Mouse (Mus musculus): Measurements from ENCODE around the gene Cped1.
"Not testable (repeated sequence)": the region's sequence is repeated elsewhere in the genome, so short reads cannot be mapped to it uniquely, and the experiment has no call there.

The Cped1 gene

DNA sequence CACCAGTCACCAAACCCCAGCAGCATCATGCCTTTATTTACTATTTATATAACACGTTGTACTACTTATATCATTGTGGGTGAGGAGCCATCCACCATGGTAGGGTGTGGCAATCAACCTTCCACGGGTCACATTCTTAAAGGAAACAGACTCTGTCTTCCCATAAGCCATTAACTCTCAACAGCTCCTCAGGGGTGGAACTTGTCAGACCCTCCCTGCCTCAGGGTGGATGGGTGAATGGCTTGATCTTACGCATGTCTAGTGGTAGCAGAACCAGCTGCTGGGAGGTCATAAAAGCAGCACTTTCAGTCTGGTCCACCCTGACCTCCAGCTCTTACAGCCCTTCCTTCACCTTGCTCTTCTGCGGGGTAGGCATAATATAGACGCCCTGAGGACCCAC lies 100.3 kb downstream of the Cped1 start:
- no peak for DNase-seq (ENCODE audit: low read depth, low spot score)

- DNase-seq (ENCODE audit: low read depth, low spot score): no peak
Measured at GRCm38 (mm10) chr6:22088346-22089064, 102.8 kb downstream of the Cped1 start.

GRCm38 (mm10) chr6:22091773-22092172 lies 106.1 kb downstream of the Cped1 start:
- DNase-seq (ENCODE audit: low read depth, low spot score): no peak

GRCm38 (mm10) chr6:22093792-22094191 lies 108.1 kb downstream of the Cped1 start:
- DNase-seq (ENCODE audit: low read depth, low spot score): no peak

DNA sequence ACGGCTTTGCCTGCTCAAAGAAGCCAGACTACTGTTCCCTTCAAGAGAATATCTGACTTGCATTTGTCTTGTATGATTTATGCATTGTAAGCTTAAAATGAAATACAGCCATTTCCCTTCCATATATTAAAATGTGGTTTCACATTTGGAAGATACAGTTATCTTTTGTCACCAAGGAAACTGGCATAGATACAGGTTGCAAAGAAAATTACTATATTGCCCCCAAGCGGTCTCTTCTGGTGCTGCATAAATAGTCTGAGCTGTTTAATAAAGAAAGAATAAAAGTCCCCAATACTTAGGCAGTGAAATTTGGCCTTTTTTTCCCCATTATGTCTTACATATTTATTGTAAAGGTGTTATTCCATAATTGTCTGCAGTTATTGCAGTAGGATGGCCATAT lies 112.0 kb downstream of the Cped1 start:
- peak; percentile 3 for DNase-seq (ENCODE audit: low read depth, low spot score)

GRCm38 (mm10) chr6:22099832-22100231 lies 114.1 kb downstream of the Cped1 start:
- no peak for DNase-seq (ENCODE audit: low read depth, low spot score)

DNA sequence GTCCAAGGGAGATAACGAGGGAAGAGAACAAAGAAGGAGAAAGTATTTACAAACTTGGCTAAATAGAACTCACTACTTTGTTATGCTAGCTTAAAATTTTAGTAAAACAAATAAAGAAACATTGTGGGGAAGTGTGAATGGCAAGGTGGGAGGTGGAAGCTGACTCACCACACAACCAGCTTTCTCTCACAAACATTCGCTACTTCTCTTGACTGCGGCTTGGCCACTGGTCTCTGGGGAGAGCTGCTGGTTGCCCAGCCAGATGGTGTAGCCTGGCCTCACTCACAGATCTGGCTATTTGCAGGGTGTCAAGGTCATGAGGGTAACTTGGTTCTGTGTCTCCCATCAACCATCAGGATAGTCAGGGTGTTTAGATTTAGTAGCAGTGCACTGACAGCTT lies 116.2 kb downstream of the Cped1 start:
- DNase-seq (ENCODE audit: low read depth, low spot score): no peak

GRCm38 (mm10) chr6:22102752-22103151 lies 117.0 kb downstream of the Cped1 start:
- DNase-seq (ENCODE audit: low read depth, low spot score): no peak

GRCm38 (mm10) chr6:22103713-22104112 lies 118.0 kb downstream of the Cped1 start:
- no peak for DNase-seq (ENCODE audit: low read depth, low spot score)

DNA sequence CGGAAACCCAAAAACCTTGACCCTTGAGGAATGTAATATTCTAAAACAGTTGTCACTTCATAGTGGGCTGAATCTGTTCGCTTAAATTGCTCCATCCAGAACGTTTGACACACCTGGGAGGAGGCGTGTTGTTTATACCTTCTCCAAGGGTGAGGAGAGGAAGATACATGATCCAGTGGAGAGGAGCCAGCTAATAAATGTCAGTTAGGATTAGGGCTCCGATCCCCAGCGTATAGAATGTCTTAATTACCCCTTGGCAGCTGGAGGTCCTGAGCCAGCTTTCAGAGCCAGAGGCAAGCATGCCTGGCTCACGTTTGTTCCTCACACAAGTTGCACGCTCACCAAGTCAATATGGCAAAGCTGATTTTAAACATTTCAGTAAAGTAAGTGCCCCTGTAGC lies 118.5 kb downstream of the Cped1 start:
- no peak for DNase-seq (ENCODE audit: low read depth, low spot score)

- no peak for DNase-seq (ENCODE audit: low read depth, low spot score)
Measured at GRCm38 (mm10) chr6:22114079-22114478, 128.4 kb downstream of the Cped1 start.

DNA sequence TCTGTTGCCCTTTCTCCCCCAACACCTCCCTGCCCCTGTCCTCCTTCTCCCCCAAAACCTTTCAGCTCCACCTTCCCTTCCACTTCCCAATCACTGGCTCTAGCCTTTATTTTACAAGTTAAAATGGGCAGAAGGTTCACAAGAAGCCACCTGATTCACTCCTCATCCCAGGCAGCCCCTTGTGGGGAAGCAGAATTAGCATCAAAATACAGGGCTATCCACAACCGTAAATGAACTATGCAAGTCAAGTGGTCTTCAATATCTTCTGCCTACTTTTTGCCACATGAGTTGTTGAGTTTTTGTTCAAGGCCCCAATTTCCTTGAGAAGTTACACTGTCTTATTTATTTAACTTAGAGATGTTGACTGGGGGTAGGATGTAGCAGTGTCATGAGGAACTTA lies 131.0 kb downstream of the Cped1 start:
- DNase-seq (ENCODE audit: low read depth, low spot score): no peak

GRCm38 (mm10) chr6:22122080-22122479 lies 136.4 kb downstream of the Cped1 start:
- peak; percentile 49 for DNase-seq (ENCODE audit: low read depth, low spot score)

DNA sequence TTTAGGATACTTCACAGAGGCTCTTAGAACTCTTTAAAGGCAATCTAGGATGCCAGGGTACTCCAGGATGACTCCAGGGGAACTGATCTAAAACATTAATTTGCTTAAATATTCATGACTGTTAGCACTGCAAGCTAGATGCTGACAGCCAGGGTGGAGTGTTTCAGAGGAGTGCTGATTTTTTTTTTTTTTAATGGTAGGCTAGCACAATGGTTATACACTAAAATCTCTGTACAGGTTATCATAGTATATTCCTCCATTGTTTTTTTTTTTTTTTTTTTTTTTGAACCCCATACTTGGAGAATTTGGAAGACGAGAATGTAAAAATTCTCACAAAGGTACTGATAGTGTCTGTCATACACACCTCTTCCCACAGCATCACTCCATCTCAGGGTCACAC lies 137.0 kb downstream of the Cped1 start:
- no peak for DNase-seq (ENCODE audit: low read depth, low spot score)

DNA sequence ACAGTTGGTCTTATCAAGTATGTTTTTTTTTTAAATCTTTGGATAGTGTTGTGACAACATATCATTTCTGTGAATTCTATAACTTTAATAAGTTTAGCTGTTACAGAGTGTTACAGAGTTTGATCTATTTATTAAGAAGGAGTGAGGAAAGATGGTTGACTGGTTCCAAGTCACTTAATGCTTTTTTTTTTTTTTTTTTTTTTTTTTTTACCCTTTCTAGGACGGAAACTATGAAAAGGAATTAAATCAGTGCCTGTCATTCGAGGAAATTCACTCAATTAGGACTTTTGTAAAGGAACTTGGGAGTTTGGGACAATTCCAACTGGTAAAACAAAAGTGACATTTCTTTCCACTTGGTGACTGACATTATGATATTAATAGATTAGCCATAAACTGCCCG lies 137.6 kb downstream of the Cped1 start:
- DNase-seq (ENCODE audit: low read depth, low spot score): no peak

- DNase-seq (ENCODE audit: low read depth, low spot score): not testable (repeated sequence)
Measured at GRCm38 (mm10) chr6:22124575-22125330, 139.0 kb downstream of the Cped1 start.

GRCm38 (mm10) chr6:22135038-22135631 lies 149.4 kb downstream of the Cped1 start:
- DNase-seq (ENCODE audit: low read depth, low spot score): peak; percentile 7

DNA sequence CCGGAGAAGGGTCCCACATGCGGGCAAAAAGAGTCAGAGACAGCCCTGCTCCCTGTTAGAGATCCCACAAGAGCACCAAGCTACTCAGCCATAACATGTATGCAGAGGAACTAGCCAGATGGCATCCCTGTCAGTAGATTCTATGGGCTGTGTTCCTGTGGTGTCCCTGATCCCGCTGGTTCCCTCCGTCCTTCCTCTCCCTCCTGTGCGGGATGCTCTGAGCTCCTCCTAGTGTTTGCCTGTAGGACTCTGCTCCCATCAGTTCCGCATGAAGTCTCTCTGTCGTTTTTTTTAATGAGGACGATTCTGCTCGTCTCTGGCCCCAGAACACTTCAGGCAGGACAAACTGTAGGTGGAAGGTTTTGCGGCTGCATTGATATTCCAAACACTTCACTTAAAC lies 151.1 kb downstream of the Cped1 start:
- DNase-seq (ENCODE audit: low read depth, low spot score): no peak

DNA sequence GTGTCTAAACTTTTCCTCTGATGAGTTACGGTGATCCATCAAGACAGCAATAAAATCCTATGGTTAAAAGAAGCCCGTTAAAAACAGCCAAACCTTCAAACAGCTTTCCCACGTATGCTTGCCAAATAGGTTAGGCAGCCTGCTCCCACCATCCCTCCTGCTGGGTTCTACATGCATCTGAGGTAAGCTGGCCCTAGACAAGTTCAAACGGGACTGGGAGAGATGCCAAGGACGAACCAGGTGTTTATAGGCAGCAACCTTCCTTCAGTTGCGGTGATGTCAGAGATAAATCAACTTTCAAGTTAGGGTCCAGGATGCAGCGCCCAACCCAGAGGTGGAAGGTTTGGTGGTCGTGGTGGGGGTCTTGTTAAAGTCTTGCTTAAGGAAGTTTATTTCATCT lies 155.1 kb downstream of the Cped1 start:
- no peak for DNase-seq (ENCODE audit: low read depth, low spot score)

DNA sequence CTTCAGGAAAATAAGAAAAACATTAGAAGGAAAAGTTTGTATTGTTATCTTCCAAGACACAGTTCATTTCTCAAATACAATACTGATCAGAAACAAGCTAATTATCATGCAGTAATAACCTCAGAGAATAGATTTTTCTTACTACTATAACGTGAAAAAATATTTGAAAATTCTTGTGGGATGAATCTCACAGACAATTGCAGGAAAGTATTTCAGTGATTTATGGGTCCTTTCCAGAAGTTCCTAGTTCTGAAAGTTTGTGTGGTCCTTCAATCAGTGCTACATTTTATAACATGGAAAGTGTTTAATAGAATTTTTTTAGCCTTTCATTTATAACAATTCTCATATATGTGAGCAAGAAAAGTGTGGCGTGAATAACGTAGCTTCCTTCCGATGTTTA lies 161.5 kb downstream of the Cped1 start:
- DNase-seq (ENCODE audit: low read depth, low spot score): no peak

DNA sequence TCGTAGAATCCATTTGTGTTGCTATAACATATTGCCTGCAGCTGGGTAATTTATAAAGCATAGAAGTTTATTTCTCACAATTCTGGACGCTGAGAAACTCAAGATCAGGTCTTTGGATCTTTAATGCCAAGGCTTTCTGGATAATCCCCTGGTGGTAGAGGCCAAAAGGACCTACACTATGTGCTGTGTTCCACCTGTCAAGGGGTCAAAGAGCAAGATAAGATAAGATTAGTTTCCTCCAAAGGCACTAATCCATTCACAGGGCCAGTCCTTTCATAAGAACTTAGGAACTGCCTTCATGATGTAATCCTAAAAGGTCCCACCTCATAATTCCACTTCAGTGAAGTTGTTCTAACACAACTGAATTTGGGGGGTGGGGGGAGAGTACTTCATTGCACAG lies 162.8 kb downstream of the Cped1 start:
- no peak for DNase-seq (ENCODE audit: low read depth, low spot score)

DNA sequence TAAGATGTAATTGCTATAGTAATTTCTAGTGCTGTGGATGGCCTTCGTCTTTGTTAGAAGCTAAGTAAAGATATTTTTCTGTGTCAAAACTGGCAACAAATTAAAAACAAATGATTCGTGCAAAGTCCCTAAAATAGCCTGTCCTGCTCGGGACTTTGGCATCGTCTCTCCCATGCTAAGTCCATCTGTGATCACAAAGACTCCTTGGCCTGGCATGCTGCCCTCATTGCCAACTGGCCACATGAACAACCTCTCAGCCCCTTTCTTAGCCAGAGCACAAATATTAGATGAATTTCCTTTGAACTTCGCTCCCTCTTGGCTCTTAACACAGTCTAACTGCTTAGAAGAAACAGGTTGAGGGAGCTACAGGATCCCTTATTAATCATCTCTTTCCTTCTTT lies 171.7 kb downstream of the Cped1 start:
- no peak for DNase-seq (ENCODE audit: low read depth, low spot score)

- no peak for DNase-seq (ENCODE audit: low read depth, low spot score)
Measured at GRCm38 (mm10) chr6:22161944-22162343, 176.2 kb downstream of the Cped1 start.
